Mouse (Mus musculus) kidney, embryonic 14.5 days (tissue): Measurements from ENCODE around the gene Asic2. TPM values are rescaled to one million over a fixed set of nuclear protein-coding genes. Genes with fewer than 3 reads are reported as not detected.

ENCODE experiments used
- ATAC-seq: fragments of 200-750 bp; cut with Nextera tagmentation; 2 replicates; pipeline ENCODE4 v1.8.0; 2017; ENCODE audit warnings: moderate number of reproducible peaks, mild to moderate bottlenecking, moderate TSS enrichment, moderate library complexity; ENCODE audit not compliant: low FRiP score, low TSS enrichment
- H3K27ac ChIP-seq: fragments of 300-500 bp; sonication (generic); 2 replicates; pipeline ENCODE4 v1.5.1; 2014; ENCODE audit warnings: low read depth, mild to moderate bottlenecking, low read length, moderate library complexity, mixed read lengths
- H3K27me3 ChIP-seq: fragments of 300-500 bp; sonication (generic); 2 replicates; pipeline ENCODE4 v1.6.1; 2014; ENCODE audit warnings: mild to moderate bottlenecking, low read length; ENCODE audit not compliant: control insufficient read depth, insufficient read depth
- H3K36me3 ChIP-seq: fragments of 300-500 bp; sonication (generic); 2 replicates; pipeline ENCODE4 v1.6.1; 2014; ENCODE audit warnings: low read length, mixed read lengths; ENCODE audit not compliant: control insufficient read depth, insufficient read depth
- H3K4me1 ChIP-seq: fragments of 300-500 bp; sonication (generic); 2 replicates; pipeline ENCODE4 v1.6.1; 2014; ENCODE audit warnings: low read length, mixed read lengths; ENCODE audit not compliant: control insufficient read depth, insufficient read depth
- H3K4me2 ChIP-seq: fragments of 300-500 bp; sonication (generic); replicated peaks from 2 replicates; pipeline ENCODE4 v1.6.1; 2014; ENCODE audit warnings: low read depth, mild to moderate bottlenecking, low read length
- H3K4me3 ChIP-seq: fragments of 300-500 bp; sonication (generic); 2 replicates; pipeline ENCODE4 v1.5.1; 2014; ENCODE audit warnings: mild to moderate bottlenecking, low read length
- H3K9ac ChIP-seq: fragments of 300-500 bp; sonication (generic); 2 replicates; pipeline ENCODE4 v1.6.1; 2014; ENCODE audit warnings: low read depth, mild to moderate bottlenecking, low read length, moderate library complexity
- H3K9me3 ChIP-seq: fragments of 300-500 bp; sonication (generic); 2 replicates; pipeline ENCODE4 v1.6.1; 2016; ENCODE audit warnings: low read length; ENCODE audit not compliant: control insufficient read depth
- WGBS: fragments of 180-500 bp; shearing (Covaris S2); extraction: QIAGEN DNeasy Blood & Tissue Kit; methylation state at CpG from one replicate; pipeline ENCODE4 v1.1.7; 2014; 5-methylcytosine and 5-hydroxymethylcytosine counted together
- polyA plus RNA-seq: library from polyadenylated mRNA; unstranded; fragments of >200 nt; fragmentation: Nextera tagmentation; extraction: Ambion mirVana; gene quantifications from 2 replicates; pipeline ENCODE4 v1.2.1, GENCODE M21; 2014

The Asic2 gene
- polyA plus RNA-seq, 1 experiment from 2014 or later = 3.4 TPM

DNA sequence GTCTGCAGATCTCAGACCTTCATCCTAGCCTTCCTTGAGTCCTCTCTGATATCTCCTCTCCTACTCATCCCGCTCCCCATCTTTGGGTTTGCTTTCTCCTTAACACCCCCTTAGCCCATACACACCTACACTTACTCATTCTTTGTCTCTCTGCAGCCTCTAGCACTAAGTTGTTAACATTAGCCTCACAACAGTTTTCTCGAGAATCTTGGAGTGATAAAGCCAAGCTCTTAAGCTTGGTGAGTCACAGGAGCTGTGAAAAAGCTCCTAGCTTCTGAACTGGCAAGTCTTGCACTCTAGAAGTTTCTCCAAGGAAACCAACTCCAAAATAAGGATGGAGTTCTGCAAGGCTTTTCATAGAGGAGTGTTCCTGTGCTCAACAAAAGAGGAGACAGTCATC, 803.4 kb downstream of the Asic2 start:
- Histone ChIP-seq H3K4me3 (no peak overlapping the region), H3K4me1 (no peaks in the 10 kb centered on the region), H3K9me3 (peaks cover 8% of the 10 kb centered on the region; the same call in 1 of the 2 replicates), H3K9ac (no peak overlapping the region), H3K27me3 (no peaks in the 10 kb centered on the region), H3K27ac (no peak overlapping the region), H3K36me3 (no peaks in the 10 kb centered on the region), H3K4me2 (no peak overlapping the region)
- ATAC-seq = no peak
- 88% methylated on average over 2 of the region's 2 CpGs for WGBS

DNA sequence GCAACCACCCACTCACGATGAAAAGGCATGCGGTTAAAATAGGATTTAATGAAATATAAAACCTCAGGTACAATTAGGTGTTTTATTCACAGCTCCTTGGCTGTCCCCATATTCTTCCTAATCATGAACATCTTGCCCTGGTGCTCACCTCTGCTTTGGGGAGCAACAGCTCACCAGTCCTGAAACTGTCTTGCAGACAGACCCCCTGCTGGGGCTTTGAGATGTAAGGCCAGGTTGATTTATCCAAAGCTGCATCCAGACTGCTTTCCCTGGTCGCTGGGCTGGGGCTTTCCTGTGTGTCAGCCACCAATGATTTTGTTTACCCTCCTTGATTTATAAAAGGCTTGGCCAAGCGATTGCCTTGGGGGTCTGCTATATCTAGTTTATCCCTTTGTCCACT, 805.2 kb downstream of the Asic2 start:
- Histone ChIP-seq H3K36me3 (no peaks in the 10 kb centered on the region), H3K27me3 (no peaks in the 10 kb centered on the region), H3K4me3 (no peak overlapping the region), H3K27ac (no peak overlapping the region), H3K9ac (no peak overlapping the region), H3K4me1 (no peaks in the 10 kb centered on the region), H3K9me3 (peaks cover 8% of the 10 kb centered on the region; the same call in 1 of the 2 replicates), H3K4me2 (no peak overlapping the region)
- WGBS = 38% methylated on average over 4 of the region's 4 CpGs
- ATAC-seq = no peak

DNA sequence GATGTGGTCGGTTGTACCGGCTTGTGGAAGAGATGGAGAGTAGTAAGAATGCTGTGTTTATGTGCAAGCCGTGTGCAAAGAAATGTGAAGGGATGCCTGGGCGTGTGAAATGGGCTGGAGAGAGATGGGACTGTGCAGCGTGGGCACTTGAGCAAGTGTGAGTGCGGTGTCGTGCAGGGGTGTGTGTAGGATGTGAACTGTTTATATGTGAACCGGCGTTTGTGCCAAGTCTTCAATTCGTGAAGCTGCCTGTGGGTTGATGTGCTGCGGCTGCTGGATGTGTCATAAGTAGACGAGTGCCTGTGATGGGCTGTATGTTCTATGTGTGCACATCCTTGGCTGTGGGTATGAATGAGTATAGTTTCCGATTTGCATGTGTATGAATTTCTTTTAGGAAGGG, 814.4 kb downstream of the Asic2 start:
- Histone ChIP-seq H3K4me3 (peak overlapping the region; percentile 62), H3K9me3 (no peaks in the 10 kb centered on the region), H3K4me2 (peak overlapping the region; percentile 97), H3K27me3 (peaks cover 18% of the 10 kb centered on the region), H3K9ac (no peak overlapping the region), H3K27ac (no peak overlapping the region), H3K4me1 (0 out of 2 replicates have a peak, but pooled peaks cover 3% of the 10 kb centered on the region), H3K36me3 (no peaks in the 10 kb centered on the region)
- 12% methylated on average over 13 of the region's 13 CpGs for WGBS
- no peak for ATAC-seq

GRCm38 (mm10) chr11:81153161-81153840, 815.0 kb downstream of the Asic2 start:
- Histone ChIP-seq H3K9me3 (no peaks in the 10 kb centered on the region), H3K9ac (peak overlapping the region; percentile 77), H3K4me2 (peak overlapping the region; percentile 97), H3K27ac (0 out of 2 replicates have a peak overlapping the region, but pooled peaks have one; percentile 14), H3K36me3 (no peaks in the 10 kb centered on the region), H3K27me3 (peaks cover 18% of the 10 kb centered on the region), H3K4me1 (0 out of 2 replicates have a peak, but pooled peaks cover 3% of the 10 kb centered on the region), H3K4me3 (peak overlapping the region; percentile 62)
- under 1% methylated on average over 48 of the region's 57 CpGs for WGBS
- peak; percentile 61 for ATAC-seq

- peaks cover 18% of the 10 kb centered on the region for H3K27me3 ChIP-seq
- no peaks in the 10 kb centered on the region for H3K36me3 ChIP-seq
- 2% methylated on average over 37 of the region's 55 CpGs for WGBS
- H3K4me3 ChIP-seq = peak overlapping the region; percentile 62
- H3K9ac ChIP-seq = peak overlapping the region; percentile 77
- ATAC-seq = peak; percentile 86
- no peaks in the 10 kb centered on the region for H3K9me3 ChIP-seq
- 0 out of 2 replicates have a peak overlapping the region, but pooled peaks have one; percentile 14 for H3K27ac ChIP-seq
- 0 out of 2 replicates have a peak, but pooled peaks cover 3% of the 10 kb centered on the region for H3K4me1 ChIP-seq
- H3K4me2 ChIP-seq = peak overlapping the region; percentile 97
Observed at GRCm38 (mm10) chr11:81152460-81153160, 815.6 kb downstream of the Asic2 start.

GRCm38 (mm10) chr11:81152021-81152385, 816.3 kb downstream of the Asic2 start:
- H3K4me3 ChIP-seq = peak overlapping the region; percentile 62
- H3K27ac ChIP-seq = no peak overlapping the region
- H3K9ac ChIP-seq = peak overlapping the region; percentile 77
- 0 out of 2 replicates have a peak, but pooled peaks cover 3% of the 10 kb centered on the region for H3K4me1 ChIP-seq
- peak; percentile 61 for ATAC-seq
- no peaks in the 10 kb centered on the region for H3K9me3 ChIP-seq
- peaks cover 18% of the 10 kb centered on the region for H3K27me3 ChIP-seq
- under 1% methylated on average over 39 of the region's 42 CpGs for WGBS
- H3K4me2 ChIP-seq = peak overlapping the region; percentile 97
- H3K36me3 ChIP-seq = no peaks in the 10 kb centered on the region

- Histone ChIP-seq H3K4me3 (peak overlapping the region; percentile 62), H3K27me3 (peaks cover 18% of the 10 kb centered on the region), H3K36me3 (no peaks in the 10 kb centered on the region), H3K9me3 (no peaks in the 10 kb centered on the region), H3K4me2 (peak overlapping the region; percentile 97), H3K27ac (no peak overlapping the region), H3K9ac (peak overlapping the region; percentile 77; the same call in 1 of the 2 replicates), H3K4me1 (0 out of 2 replicates have a peak, but pooled peaks cover 3% of the 10 kb centered on the region)
- ATAC-seq = no peak
- WGBS = 3% methylated on average over 36 of the region's 36 CpGs
Observed at GRCm38 (mm10) chr11:81151286-81152020, 816.8 kb downstream of the Asic2 start.

GRCm38 (mm10) chr11:81150621-81151020, 817.6 kb downstream of the Asic2 start:
- no peaks in the 10 kb centered on the region for H3K36me3 ChIP-seq
- no peaks in the 10 kb centered on the region for H3K9me3 ChIP-seq
- 0 out of 2 replicates have a peak, but pooled peaks cover 3% of the 10 kb centered on the region for H3K4me1 ChIP-seq
- no peak overlapping the region for H3K4me3 ChIP-seq
- H3K9ac ChIP-seq = no peak overlapping the region
- H3K27me3 ChIP-seq = peaks cover 18% of the 10 kb centered on the region
- WGBS = 84% methylated on average over 8 of the region's 8 CpGs
- peak overlapping the region; percentile 15; the same call in 1 of the 2 replicates for H3K4me2 ChIP-seq
- no peak for ATAC-seq
- no peak overlapping the region for H3K27ac ChIP-seq
